Mouse (Mus musculus): ENCODE measurements at regions not wholly inside any gene's neighbourhood (a gene's known extent, or its start where the extent isn't known, plus 50 kb on each side); places are given as distances from the start of the nearest gene placed in this dataset.

DNA sequence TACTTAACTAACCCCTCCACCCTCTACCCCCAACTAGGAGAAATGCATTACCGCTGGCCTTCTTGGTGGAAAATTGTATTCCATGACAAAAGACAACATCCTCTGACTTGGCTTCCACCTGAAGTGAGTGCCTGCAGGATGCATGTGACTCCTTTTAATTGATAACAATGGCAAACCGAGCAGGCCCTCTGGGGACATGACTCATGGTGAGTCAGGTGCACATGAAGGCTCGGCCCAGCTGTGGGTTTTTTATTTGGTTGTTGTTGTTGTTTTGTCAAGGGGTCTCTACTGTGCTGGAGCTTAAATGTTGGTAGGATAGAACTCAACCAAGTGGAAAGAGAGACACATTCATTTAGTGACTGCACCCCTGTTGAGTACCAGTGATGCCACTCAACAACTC lies 109.2 kb upstream of the Cxcr4 start:
- 61% methylated on average over 3 of the region's 3 CpGs for WGBS
- no peaks in the 10 kb centered on the region for H3K36me3 ChIP-seq
- H3K27me3 ChIP-seq: no peaks in the 10 kb centered on the region
- H3K4me3 ChIP-seq: no peak overlapping the region
- no peak overlapping the region for H3K9ac ChIP-seq
- no peaks in the 10 kb centered on the region for H3K4me1 ChIP-seq (replicated peaks)
- H3K9me3 ChIP-seq: no peaks in the 10 kb centered on the region
- no peak for ATAC-seq (ENCODE audit: low FRiP score)
- H3K4me2 ChIP-seq: no peak overlapping the region
- H3K27ac ChIP-seq: no peak overlapping the region

DNA sequence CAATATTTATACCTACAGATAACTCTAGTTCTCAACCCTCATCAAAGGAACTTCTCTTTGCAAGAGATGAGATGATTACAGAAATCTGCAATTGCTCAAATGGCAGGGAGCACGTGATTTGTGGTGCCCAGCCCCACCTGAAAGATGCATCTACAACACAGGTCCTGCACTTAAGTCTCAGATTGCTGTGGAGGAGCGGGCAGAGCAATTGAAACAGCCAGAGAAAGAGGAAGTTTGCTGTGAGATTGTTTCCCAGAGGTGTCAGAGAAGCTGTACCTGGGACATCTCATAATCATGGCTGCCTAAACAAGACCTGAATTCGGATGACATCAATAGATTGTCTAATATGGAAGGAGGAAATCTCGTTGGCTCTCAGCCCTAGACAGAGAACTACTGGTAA lies 105.9 kb upstream of the Cxcr4 start:
- Histone ChIP-seq H3K27me3 (no peaks in the 10 kb centered on the region), H3K36me3 (no peaks in the 10 kb centered on the region), H3K9me3 (no peaks in the 10 kb centered on the region), H3K27ac (no peak overlapping the region), H3K4me1 (replicated peaks) (no peaks in the 10 kb centered on the region), H3K4me3 (no peak overlapping the region), H3K9ac (no peak overlapping the region), H3K4me2 (no peak overlapping the region)
- no peak for ATAC-seq (ENCODE audit: low FRiP score)
- WGBS: 92% methylated on average over 4 of the region's 4 CpGs

DNA sequence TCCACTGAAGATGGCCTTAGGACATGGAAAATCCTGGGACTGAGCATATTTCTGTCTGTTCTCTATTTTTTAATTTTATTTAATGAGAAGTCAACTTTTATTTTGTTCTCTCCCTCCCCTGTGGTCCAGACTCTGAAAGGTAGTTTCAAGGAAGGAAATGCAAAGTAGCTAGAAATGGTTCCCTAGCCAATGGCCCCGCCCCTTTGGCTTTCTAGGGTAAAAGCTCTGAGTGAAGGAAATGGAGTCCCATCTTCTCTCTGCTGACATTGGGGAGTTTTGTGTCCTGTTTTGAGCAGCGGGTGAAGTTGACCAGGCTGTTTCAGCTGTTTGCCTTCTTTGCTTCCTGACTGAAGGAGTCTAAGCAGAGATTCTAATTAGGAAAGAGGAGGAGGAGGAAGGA lies 103.8 kb upstream of the Cxcr4 start:
- Histone ChIP-seq H3K27ac (no peak overlapping the region), H3K4me2 (no peak overlapping the region), H3K36me3 (no peaks in the 10 kb centered on the region), H3K27me3 (no peaks in the 10 kb centered on the region), H3K4me3 (no peak overlapping the region), H3K4me1 (replicated peaks) (0 out of 2 replicates have a peak, but pooled peaks cover 6% of the 10 kb centered on the region), H3K9ac (no peak overlapping the region), H3K9me3 (no peaks in the 10 kb centered on the region)
- 92% methylated on average over 2 of the region's 2 CpGs for WGBS
- no peak for ATAC-seq (ENCODE audit: low FRiP score)

DNA sequence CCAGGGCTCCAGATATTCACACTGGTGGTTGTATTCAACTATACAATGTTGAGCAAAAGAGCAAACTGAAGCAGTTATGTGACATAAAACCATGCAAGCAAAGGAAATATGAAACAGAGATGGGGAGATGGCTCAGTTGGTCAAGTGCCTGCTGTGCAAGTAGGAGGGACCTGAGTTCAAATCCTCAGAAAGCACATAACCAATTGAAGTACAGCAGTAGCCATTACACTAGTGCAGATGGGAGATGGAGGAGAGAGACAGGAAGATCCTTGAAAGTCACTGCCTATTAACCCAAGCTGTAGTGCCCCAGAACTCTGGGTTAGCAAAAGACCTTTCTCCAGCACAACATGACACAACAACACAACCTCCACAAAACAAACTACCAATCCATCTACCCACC lies 100.7 kb upstream of the Cxcr4 start:
- no peaks in the 10 kb centered on the region for H3K27me3 ChIP-seq
- no peak overlapping the region for H3K9ac ChIP-seq
- no peak for ATAC-seq (ENCODE audit: low FRiP score)
- H3K4me2 ChIP-seq: no peak overlapping the region
- H3K4me3 ChIP-seq: no peak overlapping the region
- peaks cover 9% of the 10 kb centered on the region for H3K4me1 ChIP-seq (replicated peaks)
- H3K36me3 ChIP-seq: no peaks in the 10 kb centered on the region
- no peak overlapping the region for H3K27ac ChIP-seq
- no peaks in the 10 kb centered on the region for H3K9me3 ChIP-seq

DNA sequence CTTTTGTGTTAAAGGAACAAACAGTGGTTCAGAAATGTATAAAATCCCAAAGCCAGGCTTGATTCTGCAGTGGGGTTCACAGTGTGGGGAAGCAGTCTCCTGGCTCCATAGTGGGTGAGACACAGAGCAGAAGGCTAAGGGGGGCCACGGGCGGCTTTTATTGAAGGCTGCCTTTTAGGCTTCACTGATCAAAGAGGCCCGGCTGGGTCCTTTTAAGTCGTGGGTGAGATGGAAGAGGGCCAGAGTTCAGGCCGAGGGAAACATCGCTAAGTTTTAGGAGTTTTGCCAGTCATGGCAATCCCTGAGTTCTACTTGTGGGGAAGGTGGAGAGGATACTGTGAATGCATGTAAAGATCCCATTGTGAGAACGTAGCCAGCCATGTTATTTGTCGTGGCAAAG lies 100.2 kb upstream of the Cxcr4 start:
- Histone ChIP-seq H3K27me3 (no peaks in the 10 kb centered on the region), H3K9me3 (no peaks in the 10 kb centered on the region), H3K9ac (no peak overlapping the region), H3K27ac (no peak overlapping the region), H3K4me3 (no peak overlapping the region), H3K4me1 (replicated peaks) (peaks cover 14% of the 10 kb centered on the region), H3K36me3 (no peaks in the 10 kb centered on the region), H3K4me2 (no peak overlapping the region)
- ATAC-seq (ENCODE audit: low FRiP score): no peak
- WGBS: 9% methylated on average over 8 of the region's 8 CpGs

DNA sequence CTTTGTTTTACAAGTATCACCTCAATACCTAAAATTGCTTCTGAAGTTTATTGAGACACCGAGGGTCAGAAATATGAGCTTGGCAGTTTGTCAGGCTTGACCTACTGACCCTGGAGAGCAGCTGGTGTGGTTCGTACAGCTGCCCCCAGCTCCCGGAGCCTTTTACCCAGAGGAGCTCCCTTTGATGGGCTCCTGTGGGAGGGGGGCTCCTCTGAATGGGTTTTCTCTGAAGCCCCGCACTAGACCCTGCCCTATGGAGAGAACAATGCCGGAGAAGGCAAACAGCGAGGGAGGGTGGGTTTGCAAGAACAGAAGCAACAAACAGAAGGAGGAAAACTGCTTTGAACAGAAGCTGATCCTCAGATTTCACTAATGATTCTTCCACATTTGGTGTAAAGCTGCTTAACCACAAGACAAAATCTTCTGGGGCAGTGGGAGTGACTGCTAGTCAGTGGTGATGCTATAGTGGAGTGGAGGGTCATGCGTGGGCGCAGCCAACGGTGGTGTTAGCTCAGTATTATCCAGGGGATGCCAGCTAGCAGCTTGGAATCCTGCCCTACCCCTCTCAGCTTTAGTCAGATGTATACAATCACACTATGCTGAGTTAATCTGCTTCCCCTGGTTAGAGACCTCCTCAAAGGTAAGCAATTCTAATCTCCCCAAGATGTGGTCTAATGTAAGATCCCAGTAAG lies 95.3 kb upstream of the Cxcr4 start:
- H3K4me2 ChIP-seq: no peak overlapping the region
- H3K27ac ChIP-seq: peak overlapping the region; percentile 10; the same call in 1 of the 2 replicates

DNA sequence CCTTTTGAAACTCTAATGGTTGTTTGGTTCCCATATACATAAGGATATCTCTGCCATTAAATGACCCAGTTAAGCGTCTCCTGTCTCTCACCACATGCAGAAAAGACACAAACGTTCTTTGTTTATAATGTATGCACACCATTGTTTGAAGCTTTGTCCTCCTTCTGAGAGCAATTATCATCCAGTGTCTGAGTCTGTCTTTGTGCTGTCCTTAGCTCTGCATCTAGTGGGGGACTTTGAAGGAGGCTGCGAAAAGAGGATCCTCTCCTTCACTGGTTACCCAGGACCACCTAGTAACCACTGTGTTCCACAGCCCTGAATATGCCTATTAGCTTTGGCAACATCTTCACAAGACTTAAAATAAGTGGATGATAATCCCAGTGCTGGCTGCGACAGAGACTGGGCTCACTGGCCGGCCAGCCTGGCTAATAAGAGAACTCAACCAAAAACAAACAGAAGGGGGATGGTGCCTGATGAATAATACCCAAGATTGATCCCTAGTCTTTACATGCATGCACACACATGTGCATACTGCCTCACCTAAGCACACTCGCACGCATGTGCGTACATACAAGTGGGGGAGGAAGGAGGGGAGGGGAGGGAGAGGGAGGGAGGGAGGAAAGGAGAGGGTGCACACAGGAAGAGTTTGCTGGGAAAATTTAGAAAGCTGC lies 93.5 kb upstream of the Cxcr4 start:
- no peak overlapping the region for H3K4me2 ChIP-seq
- ATAC-seq (ENCODE audit: low FRiP score): no peak
- 28% methylated on average over 8 of the region's 8 CpGs for WGBS
- H3K4me1 ChIP-seq (replicated peaks): peaks cover 22% of the 10 kb centered on the region
- H3K9me3 ChIP-seq: no peaks in the 10 kb centered on the region
- H3K36me3 ChIP-seq: no peaks in the 10 kb centered on the region
- H3K27ac ChIP-seq: no peak overlapping the region
- no peaks in the 10 kb centered on the region for H3K27me3 ChIP-seq
- H3K4me3 ChIP-seq: no peak overlapping the region
- H3K9ac ChIP-seq: no peak overlapping the region

More for the DNA sequence above, 95.3 kb upstream of the Cxcr4 start:
- WGBS: 7% methylated on average over 9 of the region's 9 CpGs
- H3K27me3 ChIP-seq: no peaks in the 10 kb centered on the region
- 0 out of 2 replicates have a peak overlapping the region, but pooled peaks have one; percentile 14 for H3K9ac ChIP-seq
- no peaks in the 10 kb centered on the region for H3K9me3 ChIP-seq
- H3K4me3 ChIP-seq: no peak overlapping the region
- ATAC-seq (ENCODE audit: low FRiP score): peak; percentile 67; the same call in 1 of the 2 replicates
- H3K4me1 ChIP-seq (replicated peaks): peaks cover 24% of the 10 kb centered on the region
- H3K36me3 ChIP-seq: no peaks in the 10 kb centered on the region

DNA sequence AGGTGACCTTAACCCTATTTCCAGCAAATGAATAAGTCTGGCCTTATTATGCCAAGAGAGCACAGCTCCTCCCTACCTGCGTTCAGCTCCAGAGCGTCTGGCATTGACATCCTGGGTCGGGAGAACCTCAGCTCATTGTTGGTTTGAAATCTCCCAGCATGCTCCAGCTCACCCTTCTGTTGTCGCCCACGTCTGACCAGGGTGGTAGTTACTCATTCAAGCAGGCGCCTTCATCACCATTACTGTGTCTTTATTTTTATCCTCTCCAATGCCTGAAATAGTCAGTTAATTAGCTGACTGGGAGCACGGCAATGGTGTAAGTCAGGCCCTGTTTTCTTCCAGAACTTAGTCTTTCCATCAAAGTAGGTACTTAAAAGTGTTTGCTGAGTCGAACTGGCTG lies 90.8 kb upstream of the Cxcr4 start:
- no peak for ATAC-seq (ENCODE audit: low FRiP score)
- H3K27me3 ChIP-seq: no peaks in the 10 kb centered on the region
- H3K9ac ChIP-seq: no peak overlapping the region
- no peaks in the 10 kb centered on the region for H3K36me3 ChIP-seq
- WGBS: 70% methylated on average over 8 of the region's 8 CpGs
- H3K9me3 ChIP-seq: no peaks in the 10 kb centered on the region
- no peak overlapping the region for H3K4me2 ChIP-seq
- H3K4me3 ChIP-seq: no peak overlapping the region
- no peak overlapping the region for H3K27ac ChIP-seq
- H3K4me1 ChIP-seq (replicated peaks): peaks cover 33% of the 10 kb centered on the region

DNA sequence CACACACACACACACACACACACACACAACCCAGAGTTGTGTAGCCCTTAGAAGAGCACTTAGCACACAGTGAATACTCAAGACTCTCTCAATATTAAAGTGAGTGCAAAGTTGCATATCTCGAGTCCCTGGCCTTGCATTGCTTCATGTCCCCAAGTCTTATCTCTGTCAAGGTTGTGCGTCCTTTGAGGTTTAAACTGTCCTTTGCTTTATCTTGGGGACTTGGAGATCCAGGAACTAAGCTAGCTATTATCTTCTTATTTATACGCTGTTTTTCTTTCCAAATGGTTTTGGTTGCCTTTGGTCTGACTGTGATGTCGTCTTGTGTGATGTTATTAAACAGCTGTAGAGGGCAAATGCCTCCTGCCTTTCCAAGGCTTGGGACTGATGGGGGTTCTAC lies 89.2 kb upstream of the Cxcr4 start:
- ATAC-seq (ENCODE audit: low FRiP score): no peak

DNA sequence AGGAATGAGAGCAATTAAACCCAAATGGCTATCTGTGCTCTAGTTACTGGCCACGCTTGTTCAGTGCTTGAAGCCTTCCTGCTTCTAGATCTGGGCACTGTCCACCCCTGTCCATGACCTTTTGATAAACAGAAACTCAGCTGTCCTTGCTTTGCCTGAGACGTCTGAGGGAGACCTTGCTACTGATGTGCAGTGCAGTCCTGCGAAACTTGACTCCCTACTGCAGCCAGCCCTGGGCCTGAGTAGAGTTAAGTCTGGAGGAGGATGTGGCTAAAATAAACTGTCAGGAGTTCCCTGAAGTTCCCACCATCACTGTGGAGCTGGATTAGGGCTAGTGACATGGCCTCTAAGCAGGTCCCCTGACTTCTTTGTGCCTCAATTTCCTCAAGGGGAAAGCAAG lies 88.4 kb upstream of the Cxcr4 start:
- no peak for ATAC-seq (ENCODE audit: low FRiP score)
- Histone ChIP-seq H3K36me3 (no peaks in the 10 kb centered on the region), H3K27ac (no peak overlapping the region), H3K9ac (no peak overlapping the region), H3K4me3 (no peak overlapping the region), H3K4me1 (replicated peaks) (peaks cover 18% of the 10 kb centered on the region), H3K4me2 (no peak overlapping the region), H3K9me3 (no peaks in the 10 kb centered on the region), H3K27me3 (no peaks in the 10 kb centered on the region)
- WGBS: 68% methylated on average over 3 of the region's 3 CpGs

More for the DNA sequence above, 89.2 kb upstream of the Cxcr4 start:
- Histone ChIP-seq H3K4me3 (no peak overlapping the region), H3K4me2 (no peak overlapping the region), H3K27ac (no peak overlapping the region), H3K9ac (no peak overlapping the region), H3K4me1 (replicated peaks) (peaks cover 23% of the 10 kb centered on the region), H3K9me3 (no peaks in the 10 kb centered on the region), H3K27me3 (no peaks in the 10 kb centered on the region), H3K36me3 (no peaks in the 10 kb centered on the region)
- 73% methylated on average over 4 of the region's 4 CpGs for WGBS

DNA sequence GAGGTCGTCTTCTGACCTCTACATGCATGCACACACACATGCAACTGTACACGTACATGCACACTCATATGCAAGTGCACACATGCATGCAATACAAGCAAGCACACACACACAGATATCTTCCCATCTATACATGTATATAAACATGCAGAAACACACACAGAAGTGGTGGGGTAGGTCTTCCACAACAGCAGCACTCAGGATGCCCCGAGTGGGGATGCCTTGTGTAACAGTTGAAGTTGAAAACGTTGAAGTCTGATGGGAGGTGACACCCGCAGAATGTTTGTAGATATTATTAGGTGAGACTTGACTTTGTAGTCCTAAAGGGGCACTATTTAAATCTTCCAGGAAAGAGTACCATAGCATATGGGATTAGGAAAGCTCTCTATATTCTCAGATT lies 87.9 kb upstream of the Cxcr4 start:
- no peak for ATAC-seq (ENCODE audit: low FRiP score)

DNA sequence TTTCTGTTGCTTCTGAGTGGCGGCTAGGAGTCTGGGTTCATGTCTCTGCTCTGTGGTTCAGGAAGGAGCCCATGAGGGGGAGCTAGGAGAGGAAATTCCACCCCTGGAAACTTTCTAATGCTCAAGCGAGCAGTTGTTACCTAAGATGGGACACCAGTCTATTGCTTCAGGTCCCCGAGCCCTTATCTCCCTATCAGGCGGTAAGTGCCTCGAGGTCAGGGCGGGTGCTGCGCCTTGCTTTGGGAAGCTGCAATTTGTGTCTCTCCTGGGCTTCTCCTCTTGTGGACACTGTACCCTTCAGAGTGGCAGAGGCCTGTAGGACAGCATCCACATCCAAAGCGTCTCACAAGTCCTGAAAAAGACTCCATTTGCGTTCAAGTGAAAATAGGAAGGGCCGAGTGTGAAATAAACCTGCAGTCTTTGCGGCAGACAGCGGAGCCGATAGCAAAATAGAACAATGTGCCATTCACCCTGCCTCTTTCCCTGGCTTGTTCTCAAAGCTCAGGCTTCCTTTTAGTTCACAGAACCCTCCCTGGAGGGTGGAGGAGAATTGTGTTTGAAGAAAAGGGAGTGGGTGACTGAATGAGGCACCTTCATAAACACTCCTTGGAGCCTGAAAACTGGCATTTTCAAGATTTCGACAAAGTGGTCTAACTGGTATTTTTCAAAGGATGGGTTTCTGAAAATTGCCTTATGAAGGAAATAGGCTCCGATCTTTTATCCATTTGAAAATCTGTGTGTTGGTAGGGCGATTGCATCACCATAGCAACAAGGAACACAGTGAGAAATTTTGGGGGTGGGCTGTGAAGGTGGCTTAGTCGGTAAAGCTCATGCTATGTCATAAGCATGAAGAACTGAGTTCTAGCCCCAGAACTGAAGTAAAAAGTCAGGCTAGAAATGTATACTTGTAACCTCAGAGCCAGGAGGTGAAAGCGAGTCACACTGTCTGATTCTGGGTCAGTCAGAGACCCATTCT lies 87.2 kb upstream of the Cxcr4 start:
- Histone ChIP-seq H3K27ac (peak overlapping the region; percentile 60), H3K4me3 (no peak overlapping the region), H3K36me3 (no peaks in the 10 kb centered on the region), H3K9ac (no peak overlapping the region), H3K4me2 (no peak overlapping the region), H3K4me1 (replicated peaks) (peaks cover 16% of the 10 kb centered on the region), H3K27me3 (no peaks in the 10 kb centered on the region), H3K9me3 (no peaks in the 10 kb centered on the region)
- 35% methylated on average over 18 of the region's 18 CpGs for WGBS
- no peak for ATAC-seq (ENCODE audit: low FRiP score)

More for the DNA sequence above, 87.9 kb upstream of the Cxcr4 start:
- no peak overlapping the region for H3K4me3 ChIP-seq
- no peaks in the 10 kb centered on the region for H3K27me3 ChIP-seq
- no peak overlapping the region for H3K9ac ChIP-seq
- H3K36me3 ChIP-seq: no peaks in the 10 kb centered on the region
- H3K27ac ChIP-seq: no peak overlapping the region
- no peaks in the 10 kb centered on the region for H3K9me3 ChIP-seq
- 84% methylated on average over 5 of the region's 5 CpGs for WGBS
- no peak overlapping the region for H3K4me2 ChIP-seq
- peaks cover 16% of the 10 kb centered on the region for H3K4me1 ChIP-seq (replicated peaks)
